Mouse (Mus musculus): Measurements from ENCODE around the gene Stx8.

DNA sequence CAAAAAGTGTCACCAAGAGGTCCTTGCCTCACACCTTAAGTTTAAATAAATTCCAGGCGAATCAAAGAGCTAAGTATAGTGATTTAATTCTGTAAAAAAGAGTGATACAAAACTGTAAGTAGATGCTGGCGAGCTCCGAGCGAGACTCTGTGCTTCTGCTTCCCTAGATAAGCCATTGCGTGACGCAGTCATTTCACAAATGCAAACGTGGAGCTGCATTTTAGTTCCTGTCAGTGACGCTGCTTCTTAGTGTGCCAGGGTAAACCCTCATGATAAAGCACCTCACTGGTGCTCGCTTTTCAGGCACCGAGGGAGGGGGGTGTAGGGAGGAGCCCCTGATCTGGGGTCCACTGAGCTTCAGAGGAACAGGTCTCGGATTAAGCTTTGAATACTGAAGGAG, 53.2 kb downstream of the Stx8 start:
- TF ChIP-seq CTCF (IDR thresholded peaks at IDR 0.05; ENCODE audit: borderline replicate concordance, insufficient read depth, low read length) (no peak), POLR2A (IDR thresholded peaks at IDR 0.05; ENCODE audit: low read depth, low read length) (no peak)
